Mouse (Mus musculus): ENCODE results near the gene Mpp5.

DNA sequence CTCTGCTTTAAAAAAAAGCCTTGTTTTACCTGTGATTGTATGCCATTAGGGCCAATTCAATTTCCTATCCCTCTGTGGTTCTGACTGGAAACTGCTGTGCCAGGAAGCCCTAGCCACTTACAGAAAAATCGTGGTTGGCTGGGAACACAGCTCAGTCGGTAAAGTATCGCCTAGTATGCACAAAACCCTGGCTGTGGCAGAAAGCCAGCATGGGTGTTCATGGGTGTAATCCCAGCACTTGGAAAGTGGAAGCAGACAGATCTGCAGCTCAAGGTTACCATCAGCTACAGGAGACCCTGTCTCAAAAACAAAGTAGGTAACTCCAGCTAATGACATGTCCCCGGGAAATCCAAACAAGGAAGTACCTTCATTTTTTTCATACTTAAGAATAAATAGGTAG lies 91.2 kb downstream of the Mpp5 start:
- no peak for TF ChIP-seq POLR2A (IDR thresholded peaks at IDR 0.05; ENCODE audit: low read depth, low read length)
- TF ChIP-seq CTCF (IDR thresholded peaks at IDR 0.05; ENCODE audit: borderline replicate concordance, insufficient read depth, low read length), result no peak
